Mouse (Mus musculus) left cerebral cortex, postnatal 4 days (tissue): ENCODE results near the gene Nin. TPM values are rescaled to one million over a fixed set of nuclear protein-coding genes. Genes with fewer than 3 reads are reported as not detected.

ENCODE experiments used
- DNase-seq: peaks from one replicate; pipeline ENCODE4 v3.0.0-alpha.2; 2022
- intact Hi-C: fragments of 180-260 bp; cut with DNase I; formaldehyde crosslinking; loops from one replicate; pipeline ENCODE4 v1.15.1; 2025
- total RNA-seq, 2 experiments: library from RNA; stranded (reverse); gene quantifications; 2 replicates each; pipeline ENCODE4 v1.2.3; 2021

Nin gene
- total RNA-seq, 2 experiments from 2014 or later = 86.3 to 88.1 TPM

- intact Hi-C loops = no loop called here
- no peak for DNase-seq
Observed at GRCm38 (mm10) chr12:70085351-70085750, 28.2 kb downstream of the Nin start.

GRCm38 (mm10) chr12:70084198-70084597 is 29.3 kb downstream of the Nin start:
- intact Hi-C loops = no loop called here
- no peak for DNase-seq

- DNase-seq = no peak
- intact Hi-C loops = no loop called here
Observed at GRCm38 (mm10) chr12:70083737-70084136, 29.8 kb downstream of the Nin start.

- no peak for DNase-seq
- intact Hi-C loops = no loop called here
Observed at GRCm38 (mm10) chr12:70082935-70083532, 30.5 kb downstream of the Nin start.

GRCm38 (mm10) chr12:70082485-70082884 is 31.0 kb downstream of the Nin start:
- intact Hi-C loops = no loop called here

DNA sequence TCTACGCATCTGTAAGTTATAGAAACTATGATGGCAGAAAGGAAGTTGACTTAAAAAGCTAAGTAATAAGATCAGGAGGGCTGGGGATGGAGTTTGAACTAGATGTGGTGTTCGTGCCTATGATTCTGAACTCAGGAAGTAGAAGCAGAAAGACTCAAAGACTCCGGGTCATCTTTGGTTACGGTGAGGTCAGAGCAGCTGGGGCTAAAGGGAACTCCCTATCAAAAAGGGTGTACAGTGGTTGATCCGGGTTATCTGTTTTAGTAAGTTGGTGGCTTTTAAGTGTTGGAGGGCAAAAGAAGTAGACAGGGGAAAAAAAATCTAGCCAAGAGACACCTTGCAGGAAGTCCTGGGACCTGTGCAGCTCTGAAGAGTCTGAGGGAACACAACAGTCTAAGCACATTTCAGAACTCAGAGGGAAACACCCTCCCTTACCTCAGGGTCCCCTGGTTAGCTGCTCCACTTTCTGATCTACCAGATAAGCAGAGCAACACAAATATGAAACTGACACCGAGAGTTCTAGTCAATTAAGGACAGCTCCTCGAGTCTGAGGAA is 35.0 kb downstream of the Nin start:
- DNase-seq = no peak
- intact Hi-C loops = no loop called here

More at GRCm38 (mm10) chr12:70082485-70082884, 31.0 kb downstream of the Nin start:
- no peak for DNase-seq

GRCm38 (mm10) chr12:70076493-70076892 is 37.0 kb downstream of the Nin start:
- DNase-seq = no peak
- intact Hi-C loops = no loop called here

DNA sequence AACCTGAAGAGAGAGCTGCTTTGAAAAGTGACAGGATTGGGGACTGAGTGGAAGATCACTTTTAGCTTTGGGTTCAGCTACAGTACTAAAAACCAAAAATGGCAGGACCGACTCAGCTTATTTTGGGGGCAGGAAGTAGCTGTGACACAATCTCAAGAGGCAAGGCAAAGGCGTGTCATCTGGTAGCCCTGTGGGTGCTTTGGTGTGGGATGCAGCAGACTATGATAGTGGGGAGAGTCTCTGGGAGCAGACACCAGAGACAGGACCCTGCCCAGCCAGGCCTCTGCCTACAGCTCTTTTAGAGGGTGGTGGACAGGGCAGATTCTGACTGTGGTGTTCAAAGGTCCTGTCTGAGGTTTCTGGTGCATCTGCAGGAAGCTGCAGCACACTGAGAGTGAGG is 38.5 kb downstream of the Nin start:
- no peak for DNase-seq
- intact Hi-C loops = no loop called here

DNA sequence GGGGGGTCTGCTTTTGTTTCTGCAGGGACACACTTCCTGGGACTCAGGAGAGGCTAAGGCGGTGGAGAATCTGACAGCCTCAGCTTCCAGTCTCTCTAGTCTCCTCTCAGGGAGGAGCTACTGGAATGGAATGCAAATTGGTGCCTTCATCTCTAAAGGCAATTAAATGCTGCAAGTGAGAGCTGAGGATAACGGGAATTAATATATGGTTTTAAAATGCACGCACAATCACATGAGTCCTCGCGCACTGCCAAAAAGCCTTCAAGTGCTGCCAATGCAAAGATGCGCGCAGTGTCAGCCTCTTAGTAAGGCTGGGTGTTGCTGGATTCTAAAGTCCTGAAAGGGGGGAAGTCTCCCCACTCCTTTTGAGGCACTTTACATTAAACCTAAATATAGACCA is 42.6 kb downstream of the Nin start:
- no peak for DNase-seq
- intact Hi-C loops = no loop called here

GRCm38 (mm10) chr12:70070306-70070705 is 43.2 kb downstream of the Nin start:
- no peak for DNase-seq
- intact Hi-C loops = no loop called here

GRCm38 (mm10) chr12:70068647-70069257 is 44.8 kb downstream of the Nin start:
- intact Hi-C loops = no loop called here
- no peak for DNase-seq

DNA sequence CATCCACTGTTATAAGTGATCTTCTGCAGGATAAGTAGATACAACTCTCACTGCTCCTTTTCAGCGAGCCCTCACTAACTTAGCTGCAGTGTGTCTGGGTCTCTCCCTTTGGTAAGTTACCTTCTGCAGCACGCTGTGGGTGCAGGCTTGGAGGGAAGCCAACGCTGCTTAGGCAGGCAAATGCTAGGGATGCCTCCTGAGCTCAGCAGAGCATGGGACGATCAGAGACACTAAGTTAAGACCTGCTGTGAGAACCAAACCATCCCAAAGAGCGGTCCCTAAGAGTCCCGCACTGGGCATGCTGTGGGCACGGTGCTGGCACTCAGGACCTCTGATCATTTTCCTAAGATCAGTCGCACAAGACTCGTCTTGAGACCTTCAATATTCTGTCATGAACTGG is 45.7 kb downstream of the Nin start:
- intact Hi-C loops = no loop called here
- peak; percentile 57 for DNase-seq

DNA sequence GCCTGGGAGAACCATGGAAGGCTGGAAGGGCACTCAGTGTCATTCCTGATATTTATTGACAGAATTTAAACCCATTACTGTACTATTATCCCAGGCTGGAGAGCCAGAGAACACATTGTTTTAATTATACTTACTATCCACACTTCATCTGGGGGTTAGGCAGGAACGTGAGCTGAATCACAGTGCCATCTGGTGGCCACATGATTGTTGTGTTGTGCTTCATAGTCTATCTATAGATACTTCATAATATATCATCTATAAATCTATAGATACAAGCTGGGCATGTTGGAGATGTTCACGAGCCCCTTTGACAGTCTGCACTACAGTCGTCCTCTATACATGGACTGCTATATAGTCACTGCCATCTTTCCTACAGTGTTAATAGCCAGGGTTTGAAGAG is 51.4 kb downstream of the Nin start:
- intact Hi-C loops = no loop called here

GRCm38 (mm10) chr12:70058956-70059851 is 54.3 kb downstream of the Nin start:
- DNase-seq = no peak
- intact Hi-C loops = no loop called here

More for the DNA sequence above, 51.4 kb downstream of the Nin start:
- DNase-seq = peak; percentile 48

GRCm38 (mm10) chr12:70050699-70051098 is 62.8 kb downstream of the Nin start:
- intact Hi-C loops = no loop called here
- DNase-seq = no peak

DNA sequence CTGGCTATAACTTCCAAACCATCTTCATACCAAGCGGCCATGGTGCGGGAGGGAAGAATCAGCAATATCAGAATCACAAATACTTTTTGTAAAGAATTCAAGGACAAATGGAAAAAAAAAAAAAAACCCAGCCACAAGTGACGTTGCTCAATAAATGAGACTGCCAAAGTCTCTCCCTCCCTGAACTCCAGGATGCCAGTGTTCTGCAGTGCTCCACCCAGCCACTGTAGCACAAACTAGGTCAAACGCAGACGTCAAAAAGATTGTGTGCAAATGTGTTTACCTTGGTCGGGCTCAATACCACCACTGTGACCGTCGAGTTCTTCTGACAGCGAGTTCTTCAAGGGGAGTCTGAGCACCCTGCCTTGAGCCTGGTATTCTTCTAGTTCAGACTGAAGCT is 64.8 kb downstream of the Nin start:
- intact Hi-C loops = loop anchor here (10.0 kb wide), 1 partner anchor 314 kb away; no protein-coding TSS in a partner anchor
- DNase-seq = no peak

DNA sequence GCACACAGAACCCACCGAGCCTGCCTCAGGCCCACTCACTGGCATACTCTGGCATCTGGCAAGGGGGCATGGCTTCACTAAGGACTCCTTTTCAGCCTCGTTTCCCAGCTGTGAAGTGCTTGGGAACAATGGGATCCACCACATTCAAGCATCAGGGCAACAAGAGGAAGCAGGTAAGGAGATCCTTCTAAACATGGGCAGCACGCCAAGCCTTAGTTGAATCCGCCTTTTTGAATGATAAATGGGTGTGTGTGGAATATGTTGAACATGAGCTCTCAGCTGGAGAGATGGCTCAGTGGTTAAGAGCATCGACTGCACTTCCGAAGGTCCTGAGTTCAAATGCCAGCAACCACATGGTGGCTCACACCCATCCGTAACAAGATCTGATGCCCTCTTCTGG is 66.2 kb downstream of the Nin start:
- intact Hi-C loops = loop anchor here (10.0 kb wide), 1 partner anchor 312 kb away; no protein-coding TSS in a partner anchor
- no peak for DNase-seq

DNA sequence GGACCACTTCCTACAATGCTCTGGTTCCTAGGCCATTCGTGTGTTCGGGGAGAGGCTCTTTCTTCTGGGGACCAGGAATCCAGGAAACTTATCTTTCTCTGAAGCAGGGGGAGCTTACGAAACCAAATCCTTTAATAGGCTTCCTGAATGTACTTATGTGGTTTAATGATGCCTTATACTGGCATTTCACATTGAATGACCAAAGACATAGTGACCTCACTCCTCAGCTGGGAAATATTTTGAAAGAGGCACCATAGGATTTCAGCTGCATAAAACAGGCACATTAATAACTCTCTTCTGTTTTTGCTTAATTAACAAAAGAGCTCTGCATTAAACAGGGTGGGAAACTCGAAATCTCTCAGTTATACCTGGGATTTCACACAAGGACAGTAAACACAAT is 69.2 kb downstream of the Nin start:
- no peak for DNase-seq
- intact Hi-C loops = loop anchor here (10.0 kb wide), 1 partner anchor 310 kb away; no protein-coding TSS in a partner anchor

- intact Hi-C loops = loop anchor here (10.0 kb wide), 1 partner anchor 309 kb away; no protein-coding TSS in a partner anchor
- peak; percentile 8 for DNase-seq
Observed at GRCm38 (mm10) chr12:70043421-70043820, 70.1 kb downstream of the Nin start.

DNA sequence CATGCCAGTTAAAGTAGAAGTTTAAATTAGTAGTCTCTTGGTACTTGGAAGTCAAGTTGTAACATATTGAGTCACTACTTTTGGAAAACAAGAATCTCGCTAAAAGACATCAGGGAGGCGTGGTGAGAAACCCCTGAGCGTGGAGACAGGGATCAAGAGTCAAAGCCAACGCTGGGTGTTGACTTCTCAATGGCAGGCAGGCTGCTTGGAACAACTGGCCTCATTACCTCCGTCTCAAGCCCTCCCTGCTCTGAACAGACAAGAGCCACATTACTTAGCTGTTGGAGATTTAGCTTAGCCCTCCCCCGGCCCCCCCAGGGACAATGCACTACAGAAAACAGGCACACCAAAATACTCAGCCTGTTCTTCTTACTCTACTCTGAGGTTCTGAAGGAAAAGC is 72.5 kb downstream of the Nin start:
- intact Hi-C loops = loop anchor here (10.0 kb wide), 1 partner anchor 306 kb away; no protein-coding TSS in a partner anchor
- no peak for DNase-seq

GRCm38 (mm10) chr12:70036722-70037305 is 76.7 kb downstream of the Nin start:
- no peak for DNase-seq
- intact Hi-C loops = no loop called here
